Mouse (Mus musculus) 416B (cell line): ENCODE measurements around the gene Atf7.

Experiments used
- DNase-seq: peaks from one replicate; pipeline ENCODE4 v3.0.0; 2011; ENCODE audit warnings: low read depth

Atf7 gene

DNA sequence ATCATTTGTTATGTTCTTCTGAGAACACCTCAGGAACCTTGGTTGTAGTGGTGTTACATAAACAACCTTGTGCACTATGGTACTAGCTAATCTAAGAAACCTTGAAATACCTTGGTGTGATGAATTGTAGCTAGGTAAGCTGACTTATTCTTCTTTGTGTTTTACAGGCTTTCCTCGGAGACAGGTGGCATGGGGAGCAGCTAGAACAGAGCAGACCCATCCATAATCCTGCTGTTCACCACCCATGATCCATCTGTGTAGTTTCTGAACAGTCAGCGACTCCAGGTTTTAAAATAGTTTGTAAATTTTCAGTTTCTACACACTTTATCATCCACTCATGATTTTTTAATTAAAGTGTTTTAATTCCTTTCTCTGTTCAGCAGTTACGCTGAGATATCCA, 126.9 kb downstream of the Atf7 start:
- DNase-seq = no peak

DNA sequence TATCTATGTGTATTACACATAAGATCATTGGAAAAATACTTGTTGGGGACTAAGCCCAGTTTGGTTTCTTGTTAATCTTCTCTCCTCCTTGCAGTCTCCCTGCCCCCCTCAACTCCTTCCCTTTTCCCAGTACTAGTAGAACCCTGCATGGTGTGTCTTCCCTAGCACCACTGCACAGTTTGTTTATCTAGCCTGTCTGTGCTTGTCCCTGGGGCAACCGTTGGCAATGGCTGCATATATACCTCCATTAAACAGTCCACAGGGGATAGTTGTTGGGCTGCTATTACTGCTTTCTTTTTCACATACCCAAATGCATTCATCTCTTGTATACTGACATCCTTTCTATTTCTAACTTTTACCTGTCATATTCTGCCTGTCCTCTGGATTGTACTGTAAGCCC, 137.6 kb downstream of the Atf7 start:
- DNase-seq = no peak

DNA sequence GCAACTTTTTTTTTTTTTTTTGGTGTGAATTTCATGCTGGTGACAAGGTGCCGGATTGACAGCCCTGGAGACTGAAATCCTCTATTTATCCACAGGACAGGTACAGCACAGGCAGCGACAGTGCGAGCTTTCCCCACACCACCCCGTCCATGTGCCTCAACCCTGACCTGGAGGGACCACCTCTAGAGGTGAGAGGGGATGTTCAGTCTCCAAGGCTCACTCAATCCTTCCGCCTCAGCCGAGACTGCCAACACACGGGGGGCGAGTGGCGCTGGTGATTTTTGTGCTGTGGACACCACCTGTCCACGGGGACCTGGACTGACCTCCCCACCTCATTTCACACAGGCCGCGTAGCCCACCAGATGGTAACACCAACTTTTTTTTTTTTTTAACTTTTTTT, 139.4 kb downstream of the Atf7 start:
- DNase-seq = no peak

DNA sequence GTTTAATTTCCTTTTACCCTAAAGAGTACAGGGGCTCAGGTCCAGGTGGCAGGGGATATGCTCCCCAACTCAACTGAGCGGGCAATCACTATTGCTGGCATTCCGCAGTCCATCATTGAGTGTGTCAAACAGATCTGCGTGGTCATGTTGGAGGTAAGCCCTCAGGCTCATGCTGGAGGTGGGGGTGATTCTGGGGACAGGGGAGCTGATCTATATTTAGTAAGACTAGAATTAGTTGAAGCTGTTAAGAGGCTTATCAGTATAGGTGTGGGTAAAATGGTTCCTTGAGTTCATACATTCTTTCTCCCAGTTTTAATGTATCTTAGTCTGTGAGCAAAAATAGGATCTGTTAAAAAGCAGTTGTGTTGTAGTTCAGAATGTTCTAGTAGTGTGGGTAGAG, 142.1 kb downstream of the Atf7 start:
- no peak for DNase-seq
